Mouse (Mus musculus): ENCODE results near the gene Platr17. TPM values are rescaled to one million over a fixed set of nuclear protein-coding genes. Genes with fewer than 3 reads are reported as not detected.
"Not testable (repeated sequence)": the region's sequence is repeated elsewhere in the genome, so short reads cannot be mapped to it uniquely, and the experiment has no call there.

Platr17 gene
- polyA plus RNA-seq, 1 experiment from 2014 or later = 0.19 TPM

GRCm38 (mm10) chr17:33940981-33941380 lies 36.0 kb downstream of the Platr17 start:
- Histone ChIP-seq H3K9me3 (no peaks in the 10 kb centered on the region), H3K36me3 (replicated peaks) (peaks cover 72% of the 10 kb centered on the region), H3K27me3 (ENCODE audit: poor library complexity, severe bottlenecking) (no peaks in the 10 kb centered on the region), H3K27ac (peak overlapping the region; percentile 89), H3K4me1 (peaks cover 26% of the 10 kb centered on the region), H3K4me3 (peak overlapping the region; percentile 96)
- DNase-seq (ENCODE audit: extremely low spot score, low spot score) = no peak
- 3% methylated on average over 26 of the region's 26 CpGs for WGBS

GRCm38 (mm10) chr17:33941381-33941780 lies 36.4 kb downstream of the Platr17 start:
- Histone ChIP-seq H3K4me1 (peaks cover 26% of the 10 kb centered on the region), H3K36me3 (replicated peaks) (peaks cover 72% of the 10 kb centered on the region), H3K9me3 (no peaks in the 10 kb centered on the region), H3K27ac (peak overlapping the region; percentile 89; the same call in 1 of the 2 replicates), H3K4me3 (peak overlapping the region; percentile 96), H3K27me3 (ENCODE audit: poor library complexity, severe bottlenecking) (no peaks in the 10 kb centered on the region)
- no peak for DNase-seq (ENCODE audit: extremely low spot score, low spot score)
- WGBS = 63% methylated on average over 19 of the region's 19 CpGs

GRCm38 (mm10) chr17:33943454-33943853 lies 38.5 kb downstream of the Platr17 start:
- Histone ChIP-seq H3K9me3 (no peaks in the 10 kb centered on the region), H3K27me3 (ENCODE audit: poor library complexity, severe bottlenecking) (no peaks in the 10 kb centered on the region), H3K36me3 (replicated peaks) (peaks cover 72% of the 10 kb centered on the region), H3K4me1 (peaks cover 26% of the 10 kb centered on the region), H3K4me3 (no peak overlapping the region), H3K27ac (no peak overlapping the region)
- no peak for DNase-seq (ENCODE audit: extremely low spot score, low spot score)
- 95% methylated on average over 15 of the region's 15 CpGs for WGBS

DNA sequence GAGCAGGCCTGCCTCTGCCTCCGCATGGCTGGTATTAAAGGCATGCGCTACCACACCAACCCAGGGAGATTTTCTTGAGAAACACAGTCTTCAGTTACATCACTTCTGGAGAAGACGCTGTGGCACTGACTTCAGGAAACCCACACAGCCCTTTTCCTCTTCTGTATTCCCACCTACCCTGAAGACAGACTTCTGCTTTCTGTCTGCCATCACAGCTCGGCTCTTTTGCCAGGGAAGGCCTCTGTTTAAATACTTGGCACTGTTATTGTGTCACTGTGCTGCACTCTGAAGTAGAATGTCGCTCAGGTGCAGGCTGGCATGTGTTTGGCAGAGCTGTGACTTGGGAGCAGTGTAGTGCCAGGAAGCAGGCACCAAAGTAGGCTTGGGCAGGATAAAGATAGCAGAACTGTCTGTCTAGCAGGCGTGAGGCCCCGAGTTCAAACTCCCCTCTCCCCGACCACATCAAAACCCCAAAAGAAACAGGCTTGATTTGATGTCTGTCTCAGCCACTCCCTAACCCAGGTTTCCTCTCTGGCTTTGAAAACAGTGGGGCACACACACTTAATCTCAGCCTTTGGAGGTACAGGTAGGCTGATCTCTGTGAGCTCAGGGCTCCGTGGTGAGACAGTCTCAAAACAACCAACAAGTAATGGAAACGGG lies 42.6 kb downstream of the Platr17 start:
- no peak overlapping the region for H3K27ac ChIP-seq
- no peaks in the 10 kb centered on the region for H3K27me3 ChIP-seq (ENCODE audit: poor library complexity, severe bottlenecking)
- DNase-seq (ENCODE audit: extremely low spot score, low spot score) = no peak
- WGBS = 93% methylated on average over 10 of the region's 10 CpGs
- H3K4me1 ChIP-seq = peaks cover 26% of the 10 kb centered on the region
- peaks cover 98% of the 10 kb centered on the region for H3K36me3 ChIP-seq (replicated peaks)
- no peaks in the 10 kb centered on the region for H3K9me3 ChIP-seq
- 0 out of 2 replicates have a peak overlapping the region, but pooled peaks have one; percentile 10 for H3K4me3 ChIP-seq

DNA sequence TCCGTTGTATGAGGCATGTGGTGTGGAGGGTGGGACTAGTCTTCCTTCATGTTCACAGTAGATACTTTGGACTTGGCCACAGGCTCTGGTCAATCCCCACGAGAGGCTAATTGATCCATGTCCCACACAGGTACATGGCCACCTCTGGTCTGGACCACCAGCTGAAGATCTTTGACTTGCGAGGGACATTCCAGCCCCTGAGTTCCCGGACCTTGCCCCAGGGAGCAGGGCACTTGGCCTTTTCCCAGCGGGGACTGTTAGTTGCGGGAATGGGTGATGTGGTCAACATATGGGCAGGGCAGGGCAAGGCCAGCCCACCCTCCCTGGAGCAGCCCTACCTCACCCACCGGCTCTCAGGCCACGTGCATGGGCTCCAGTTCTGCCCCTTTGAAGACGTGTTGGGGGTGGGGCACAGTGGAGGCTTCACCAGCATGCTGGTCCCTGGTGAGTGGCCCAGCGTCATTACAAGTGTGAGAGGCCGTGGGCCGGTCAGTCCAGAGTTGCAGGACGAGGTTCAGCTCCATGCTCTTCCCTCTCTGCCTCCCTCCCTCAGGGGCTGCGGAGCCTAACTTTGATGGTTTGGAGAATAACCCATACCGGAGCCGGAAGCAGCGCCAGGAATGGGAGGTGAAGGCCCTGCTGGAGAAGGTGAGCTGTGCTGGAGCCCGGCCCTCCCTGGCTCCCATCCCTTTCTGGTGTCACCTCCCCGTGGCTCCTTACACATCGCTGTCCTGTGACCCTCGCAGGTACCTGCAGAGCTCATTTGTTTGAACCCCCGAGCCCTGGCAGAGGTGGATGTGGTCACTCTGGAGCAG lies 43.4 kb downstream of the Platr17 start:
- Histone ChIP-seq H3K4me3 (peak overlapping the region; percentile 10; the same call in 1 of the 2 replicates), H3K36me3 (replicated peaks) (peaks cover 98% of the 10 kb centered on the region), H3K9me3 (no peaks in the 10 kb centered on the region)

GRCm38 (mm10) chr17:33948905-33949537 lies 44.1 kb downstream of the Platr17 start:
- H3K27ac ChIP-seq = no peak overlapping the region
- H3K4me3 ChIP-seq = no peak overlapping the region; the same call in 1 of the 2 replicates
- H3K36me3 ChIP-seq (replicated peaks) = peaks cover 98% of the 10 kb centered on the region
- DNase-seq (ENCODE audit: extremely low spot score, low spot score) = no peak
- H3K9me3 ChIP-seq = no peaks in the 10 kb centered on the region
- WGBS = 91% methylated on average over 19 of the region's 19 CpGs
- H3K27me3 ChIP-seq (ENCODE audit: poor library complexity, severe bottlenecking) = no peaks in the 10 kb centered on the region
- H3K4me1 ChIP-seq = peaks cover 41% of the 10 kb centered on the region

More for the DNA sequence above, 43.4 kb downstream of the Platr17 start:
- DNase-seq (ENCODE audit: extremely low spot score, low spot score) = no peak
- WGBS = 91% methylated on average over 22 of the region's 22 CpGs
- Histone ChIP-seq H3K4me1 (peaks cover 34% of the 10 kb centered on the region), H3K27ac (no peak overlapping the region), H3K27me3 (ENCODE audit: poor library complexity, severe bottlenecking) (no peaks in the 10 kb centered on the region)

GRCm38 (mm10) chr17:33950131-33950625 lies 45.2 kb downstream of the Platr17 start:
- Histone ChIP-seq H3K36me3 (replicated peaks) (peaks cover 96% of the 10 kb centered on the region), H3K27me3 (ENCODE audit: poor library complexity, severe bottlenecking) (no peaks in the 10 kb centered on the region), H3K9me3 (no peaks in the 10 kb centered on the region), H3K4me3 (peak overlapping the region; percentile 56), H3K4me1 (peaks cover 49% of the 10 kb centered on the region), H3K27ac (peak overlapping the region; percentile 86)
- 78% methylated on average over 10 of the region's 10 CpGs for WGBS
- no peak for DNase-seq (ENCODE audit: extremely low spot score, low spot score)

GRCm38 (mm10) chr17:33951021-33951946 lies 46.3 kb downstream of the Platr17 start, which contains the start of gene B3galt4:
Gene B3galt4, minus strand, starts transcription at chr17:33951488.
- whole genome bisulfite sequencing = under 1% methylated on average over 45 of the region's 45 CpGs
- H3K9me3 ChIP-seq = no peaks in the 10 kb centered on the region
- H3K4me3 ChIP-seq = peak within 1 kb of the TSS; percentile 56
- H3K27me3 ChIP-seq (ENCODE audit: poor library complexity, severe bottlenecking) = no peaks in the 10 kb centered on the region
- H3K36me3 ChIP-seq (replicated peaks) = peaks cover 85% of the 10 kb centered on the region
- DNase-seq (ENCODE audit: extremely low spot score, low spot score) = peak; percentile 87
- peaks cover 50% of the 10 kb centered on the region for H3K4me1 ChIP-seq
- H3K27ac ChIP-seq = peak within 1 kb of the TSS; percentile 86

GRCm38 (mm10) chr17:33952015-33952414 lies 47.1 kb downstream of the Platr17 start:
- WGBS = 78% methylated on average over 13 of the region's 13 CpGs
- not testable (repeated sequence) for DNase-seq (ENCODE audit: extremely low spot score, low spot score); H3K27me3 ChIP-seq (ENCODE audit: poor library complexity, severe bottlenecking); H3K27ac ChIP-seq; H3K9me3 ChIP-seq
- H3K4me3 ChIP-seq = peak overlapping the region; percentile 56
- peaks cover 58% of the 10 kb centered on the region for H3K4me1 ChIP-seq
- peaks cover 78% of the 10 kb centered on the region for H3K36me3 ChIP-seq (replicated peaks)

- Histone ChIP-seq H3K27me3 (ENCODE audit: poor library complexity, severe bottlenecking) (no peaks in the 10 kb centered on the region), H3K9me3 (no peaks in the 10 kb centered on the region), H3K4me3 (peak overlapping the region; percentile 71), H3K27ac (peak overlapping the region; percentile 32; the same call in 1 of the 2 replicates), H3K36me3 (replicated peaks) (peaks cover 72% of the 10 kb centered on the region), H3K4me1 (peaks cover 64% of the 10 kb centered on the region)
- 87% methylated on average over 4 of the region's 4 CpGs for WGBS
- DNase-seq (ENCODE audit: extremely low spot score, low spot score) = no peak
Measured at GRCm38 (mm10) chr17:33952879-33953278, 47.9 kb downstream of the Platr17 start.

DNA sequence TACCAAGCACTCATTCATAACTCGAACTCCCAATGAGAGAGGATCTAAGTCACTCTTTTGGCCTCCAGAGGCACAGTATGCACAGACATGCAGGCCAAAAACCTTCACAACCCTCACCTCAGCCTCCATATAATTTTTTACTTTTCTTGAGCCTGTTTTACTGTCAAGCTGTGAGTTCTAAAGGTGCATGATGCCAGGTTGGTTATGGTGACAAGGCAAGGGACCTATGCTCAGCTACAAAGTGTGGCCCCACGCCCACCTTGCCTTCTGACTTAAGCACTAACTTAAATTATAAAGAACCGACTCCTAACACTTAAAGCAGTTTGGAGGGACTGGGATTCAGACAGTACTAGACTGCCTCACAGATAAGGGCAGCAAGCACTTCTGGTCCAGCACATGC lies 48.4 kb downstream of the Platr17 start:
- H3K9me3 ChIP-seq = no peaks in the 10 kb centered on the region
- no peak for DNase-seq (ENCODE audit: extremely low spot score, low spot score)
- H3K27ac ChIP-seq = peak overlapping the region; percentile 32; the same call in 1 of the 2 replicates
- 85% methylated on average over 3 of the region's 3 CpGs for WGBS
- no peaks in the 10 kb centered on the region for H3K27me3 ChIP-seq (ENCODE audit: poor library complexity, severe bottlenecking)
- peak overlapping the region; percentile 71 for H3K4me3 ChIP-seq
- peaks cover 72% of the 10 kb centered on the region for H3K36me3 ChIP-seq (replicated peaks)
- peaks cover 65% of the 10 kb centered on the region for H3K4me1 ChIP-seq
